Mouse (Mus musculus): ENCODE measurements around the gene Slc3a1.

The Slc3a1 gene

DNA sequence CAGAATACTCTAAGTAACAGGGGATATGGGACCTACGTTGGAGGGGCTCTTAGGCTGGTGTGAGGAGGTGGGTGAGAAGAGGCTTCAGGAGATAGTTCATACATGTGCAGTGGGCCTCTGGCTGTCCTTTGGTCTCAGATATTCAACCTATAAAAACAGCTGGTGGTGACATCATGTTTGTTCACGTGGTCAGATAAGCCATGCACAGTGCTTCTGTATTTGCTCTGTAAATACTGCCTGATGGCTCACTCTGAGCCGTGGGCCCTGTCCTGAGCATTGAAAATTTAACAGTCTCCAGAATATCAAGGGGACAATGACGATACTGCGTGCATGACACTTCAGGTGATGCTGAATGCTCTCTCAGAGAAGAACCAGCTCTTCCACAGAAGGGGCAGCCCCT lies 9.7 kb downstream of the Slc3a1 start:
- DNase-seq (ENCODE audit: low spot score in 2 of 2), result no peak

DNA sequence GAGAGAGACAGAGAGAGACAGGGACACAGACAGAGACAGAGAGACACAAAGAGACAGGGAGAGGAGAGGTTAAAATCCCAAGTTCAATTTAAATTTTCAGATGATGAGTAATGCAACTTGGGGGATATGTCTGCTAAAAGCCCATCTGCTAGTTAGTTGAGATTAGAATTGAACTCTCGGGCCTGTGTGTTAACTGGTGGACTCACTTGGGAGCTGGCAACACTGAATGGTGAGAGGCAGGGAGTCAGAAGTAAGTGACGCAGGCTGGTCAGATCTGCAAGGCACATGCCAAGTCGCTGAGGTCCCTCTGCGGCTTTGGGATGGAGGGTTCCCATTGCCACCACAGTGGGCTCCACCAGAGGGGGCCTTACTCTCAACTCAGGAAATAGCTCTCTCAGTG lies 10.1 kb downstream of the Slc3a1 start:
- DNase-seq (ENCODE audit: low spot score in 2 of 2), result no peak

DNA sequence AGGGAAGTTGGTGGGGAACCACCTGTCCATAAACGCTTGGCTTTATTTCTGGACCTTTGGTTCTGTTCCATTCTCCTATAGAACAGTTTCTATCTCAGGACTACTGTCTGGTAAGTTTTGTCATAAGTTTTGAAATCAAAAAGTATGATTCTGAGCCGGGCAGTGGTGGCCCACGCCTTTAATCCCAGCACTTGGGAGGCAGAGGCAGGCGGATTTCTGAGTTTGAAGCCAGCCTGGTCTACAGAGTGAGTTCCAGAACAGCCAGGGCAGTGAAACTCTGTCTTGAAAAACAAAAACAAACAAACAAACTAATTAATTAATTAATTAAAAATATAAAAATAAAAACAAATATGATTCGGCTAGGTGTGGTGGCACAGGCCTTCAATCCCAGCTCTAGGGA lies 10.6 kb downstream of the Slc3a1 start:
- DNase-seq (ENCODE audit: low spot score in 2 of 2), result no peak

DNA sequence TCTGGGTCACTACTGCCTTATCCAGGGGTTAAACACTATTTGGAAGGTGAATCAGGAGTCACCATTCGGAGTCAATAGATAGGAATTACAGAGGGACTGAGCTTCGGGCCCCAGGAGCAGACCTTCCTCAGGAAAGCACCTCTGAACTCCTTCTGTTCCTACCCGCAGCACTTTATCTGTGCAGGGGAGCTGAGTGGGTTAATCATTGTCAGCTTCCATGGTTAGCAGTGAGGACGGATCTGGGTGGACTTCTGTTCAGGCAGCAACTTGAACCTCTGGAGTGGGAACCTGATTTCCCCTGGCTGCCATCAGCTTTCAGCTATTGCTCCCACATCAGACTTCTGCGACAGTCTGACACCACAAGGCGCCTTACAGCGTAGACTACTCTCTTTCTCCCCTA lies 12.7 kb downstream of the Slc3a1 start:
- no peak for DNase-seq (ENCODE audit: low spot score in 2 of 2)

DNA sequence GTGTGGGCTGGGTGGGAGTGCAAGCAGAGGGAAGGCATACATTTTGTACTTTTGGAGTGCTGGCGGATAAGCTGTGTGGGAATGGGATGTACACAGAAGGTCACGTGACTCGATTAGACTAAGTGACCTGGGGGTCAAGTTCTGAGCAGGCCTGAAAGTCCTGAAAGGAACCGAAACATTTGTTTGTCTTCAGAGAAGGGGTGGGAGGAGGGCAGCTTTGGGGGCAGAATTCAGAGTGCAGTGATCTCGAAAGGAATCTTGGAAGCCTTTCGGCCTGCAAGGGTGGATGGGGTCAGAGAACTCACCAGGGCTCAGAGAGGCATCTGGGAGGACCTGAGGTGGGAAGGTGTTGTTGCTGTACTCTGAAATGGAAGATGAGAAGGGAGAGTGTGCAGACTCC lies 14.2 kb downstream of the Slc3a1 start:
- no peak for DNase-seq (ENCODE audit: low spot score in 2 of 2)

DNA sequence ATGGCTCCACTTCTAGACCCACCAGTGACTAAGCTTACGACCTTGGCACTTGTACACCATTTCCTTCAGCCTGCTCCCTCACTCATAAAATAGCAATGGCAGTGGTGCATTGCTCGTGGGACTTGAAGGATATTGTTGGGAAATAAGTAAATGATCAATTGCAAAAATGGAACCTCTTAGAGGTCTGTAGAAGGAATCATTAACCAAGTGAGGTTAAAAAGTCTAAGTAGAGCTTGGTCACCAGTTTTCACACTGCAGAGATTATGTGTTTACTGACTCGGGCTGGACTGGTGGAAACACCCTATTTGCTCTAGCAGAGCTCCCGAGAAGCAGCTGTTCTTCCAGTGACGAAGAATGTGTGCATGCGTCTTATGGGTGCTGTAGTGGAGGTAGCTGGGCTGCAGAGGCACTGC lies 15.2 kb downstream of the Slc3a1 start:
- DNase-seq (ENCODE audit: low spot score in 2 of 2), result no peak

DNA sequence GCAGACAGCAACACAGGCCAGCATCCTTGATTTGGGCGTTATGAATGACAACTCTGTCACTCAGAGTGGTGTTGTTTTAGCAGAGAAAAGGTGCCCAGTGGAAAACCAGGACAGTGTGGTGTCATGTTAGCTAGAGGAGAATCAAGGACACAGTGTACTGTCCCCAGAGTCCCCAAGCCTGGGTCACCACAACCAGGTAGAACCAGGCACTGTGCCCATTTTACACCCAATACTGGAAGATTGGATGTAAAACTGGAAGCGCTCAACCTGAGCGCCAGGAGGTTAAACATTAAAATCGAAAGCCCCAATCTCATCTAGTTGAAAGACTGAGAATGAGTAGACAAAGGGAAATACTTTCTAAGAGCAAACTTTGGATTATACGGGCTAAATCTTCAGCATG lies 16.3 kb downstream of the Slc3a1 start:
- no peak for DNase-seq (ENCODE audit: low spot score in 2 of 2)

DNA sequence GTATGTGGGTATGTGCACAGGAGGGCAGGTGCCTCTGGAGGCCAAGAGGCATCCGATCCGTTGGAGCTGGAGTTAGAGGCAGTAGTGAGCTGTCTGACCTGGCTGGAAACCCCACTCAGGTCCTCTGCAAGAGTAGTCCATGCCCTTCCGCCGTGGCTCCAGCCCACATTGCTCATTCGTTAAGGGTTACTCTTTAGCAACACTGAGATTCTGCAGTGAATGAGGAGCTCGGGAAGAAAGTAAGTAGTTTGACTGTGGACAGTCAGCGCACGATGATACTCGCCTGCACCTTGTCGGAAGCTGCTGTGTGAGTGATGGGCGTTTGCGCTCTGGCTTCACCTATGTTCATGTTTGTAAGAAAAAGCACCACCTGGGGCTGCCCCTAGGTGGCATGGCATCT lies 17.0 kb downstream of the Slc3a1 start:
- no peak for DNase-seq (ENCODE audit: low spot score in 2 of 2)

DNA sequence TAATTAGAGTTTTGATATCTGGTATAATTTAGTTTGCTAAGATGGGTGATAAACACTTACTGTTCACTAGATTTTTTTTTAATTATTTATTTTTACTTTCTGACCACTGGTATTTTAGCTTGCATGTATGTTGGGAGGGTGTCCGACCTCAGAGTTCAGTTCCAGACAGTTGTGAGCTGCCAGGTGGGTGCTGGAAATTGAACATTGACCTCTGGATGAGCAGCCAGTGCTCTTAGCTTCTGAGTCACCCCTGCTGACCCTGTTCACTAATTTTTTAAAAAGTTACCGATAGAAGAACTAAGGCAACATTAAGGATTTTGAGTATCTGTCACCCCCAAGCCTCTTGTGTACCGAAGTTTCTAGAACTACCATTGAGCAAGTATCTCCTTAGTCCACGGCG lies 20.2 kb downstream of the Slc3a1 start:
- DNase-seq (ENCODE audit: low spot score in 2 of 2), result no peak

DNA sequence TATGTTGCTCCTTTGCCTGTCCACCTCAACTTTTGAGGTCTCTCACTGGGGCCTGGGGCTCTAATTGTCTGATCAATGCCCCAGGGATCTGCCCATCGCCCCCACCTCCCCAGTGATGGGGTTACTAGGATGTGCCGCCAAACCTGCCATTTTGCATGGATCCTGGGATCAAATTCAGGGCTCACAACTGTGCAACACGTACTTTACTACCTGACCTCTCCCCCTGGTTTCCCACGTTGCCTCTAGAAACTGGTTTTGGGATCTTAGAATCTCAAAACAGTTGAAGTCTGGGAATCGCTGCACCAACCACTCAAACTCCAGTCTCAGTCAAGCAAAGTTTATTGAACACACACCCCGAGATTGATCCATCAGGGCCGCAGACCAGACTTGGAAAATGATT lies 30.1 kb downstream of the Slc3a1 start:
- no peak for DNase-seq (ENCODE audit: low spot score in 2 of 2)

DNA sequence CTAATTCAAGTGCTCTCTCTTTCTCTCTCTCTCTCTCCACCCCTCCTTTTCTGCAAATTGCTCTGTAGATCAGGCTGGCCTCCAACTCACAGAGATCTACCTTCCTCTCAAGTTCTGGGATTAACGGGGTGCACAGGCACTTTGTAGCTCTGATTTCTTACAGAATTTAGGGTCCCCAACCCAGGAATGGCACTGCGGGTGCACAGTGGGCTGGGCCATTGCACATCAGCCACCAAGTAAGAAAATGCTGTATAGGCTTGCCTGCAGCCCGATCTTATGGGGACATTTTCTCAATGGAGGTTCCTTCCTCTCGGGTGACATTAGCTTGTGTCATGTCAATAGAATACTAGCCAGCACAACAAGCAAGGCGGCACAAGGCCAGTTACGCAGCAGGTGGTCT lies 31.0 kb downstream of the Slc3a1 start:
- no peak for DNase-seq (ENCODE audit: low spot score in 2 of 2)

DNA sequence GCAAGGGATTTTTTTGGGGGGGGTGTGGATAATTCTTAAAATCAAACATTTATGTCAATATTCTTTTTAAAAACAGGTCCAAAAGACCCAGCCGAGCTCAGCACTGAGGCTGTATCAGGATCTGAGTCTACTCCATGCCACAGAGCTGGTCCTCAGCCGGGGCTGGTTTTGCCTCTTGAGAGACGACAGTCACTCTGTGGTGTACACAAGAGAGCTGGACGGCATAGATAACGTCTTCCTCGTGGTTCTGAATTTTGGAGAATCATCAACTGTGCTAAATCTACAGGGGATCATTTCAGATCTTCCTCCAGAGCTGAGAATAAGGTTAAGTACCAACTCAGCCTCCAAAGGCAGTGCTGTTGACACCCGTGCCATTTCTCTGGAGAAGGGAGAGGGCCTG lies 35.4 kb downstream of the Slc3a1 start:
- no peak for DNase-seq (ENCODE audit: low spot score in 2 of 2)

DNA sequence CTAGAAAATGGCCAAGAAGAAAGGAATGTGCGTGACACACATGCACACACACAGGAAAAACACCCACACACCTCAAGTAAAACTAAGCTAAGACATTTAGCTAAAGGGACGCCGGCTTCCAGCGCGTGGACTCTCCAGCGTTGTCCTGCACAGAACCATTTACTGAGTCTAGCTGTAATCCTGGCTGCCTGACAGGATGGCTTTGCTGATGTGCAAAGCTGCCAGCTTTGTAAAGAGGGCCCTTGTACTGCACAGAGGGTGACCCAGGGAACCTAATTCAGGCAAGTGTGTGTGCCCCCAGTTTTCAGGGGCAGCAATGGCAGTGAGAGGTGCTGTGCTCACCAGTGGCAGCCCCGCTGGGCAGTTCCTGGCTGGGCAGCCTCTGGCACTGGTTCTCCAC lies 39.2 kb downstream of the Slc3a1 start:
- DNase-seq (ENCODE audit: low spot score in 2 of 2), result no peak

DNA sequence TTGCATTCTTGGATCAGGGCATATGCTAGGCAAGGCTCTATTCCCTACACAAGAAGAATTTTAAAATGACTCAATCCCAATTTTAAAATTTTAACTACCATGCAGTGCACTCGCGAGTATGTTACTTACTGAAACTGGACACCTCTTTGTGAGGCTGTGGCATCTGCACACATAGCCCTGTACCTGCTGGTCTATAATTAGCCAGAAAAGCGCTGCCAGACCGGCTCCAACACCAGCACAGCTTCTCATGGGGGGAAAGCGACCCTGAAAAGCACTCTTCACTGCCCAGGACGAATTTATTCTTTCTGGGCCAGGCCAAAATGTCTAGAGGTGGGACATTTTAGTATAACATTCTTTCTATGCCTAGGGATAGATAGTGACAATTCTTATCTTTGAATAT lies 42.5 kb downstream of the Slc3a1 start:
- no peak for DNase-seq (ENCODE audit: low spot score in 2 of 2)

DNA sequence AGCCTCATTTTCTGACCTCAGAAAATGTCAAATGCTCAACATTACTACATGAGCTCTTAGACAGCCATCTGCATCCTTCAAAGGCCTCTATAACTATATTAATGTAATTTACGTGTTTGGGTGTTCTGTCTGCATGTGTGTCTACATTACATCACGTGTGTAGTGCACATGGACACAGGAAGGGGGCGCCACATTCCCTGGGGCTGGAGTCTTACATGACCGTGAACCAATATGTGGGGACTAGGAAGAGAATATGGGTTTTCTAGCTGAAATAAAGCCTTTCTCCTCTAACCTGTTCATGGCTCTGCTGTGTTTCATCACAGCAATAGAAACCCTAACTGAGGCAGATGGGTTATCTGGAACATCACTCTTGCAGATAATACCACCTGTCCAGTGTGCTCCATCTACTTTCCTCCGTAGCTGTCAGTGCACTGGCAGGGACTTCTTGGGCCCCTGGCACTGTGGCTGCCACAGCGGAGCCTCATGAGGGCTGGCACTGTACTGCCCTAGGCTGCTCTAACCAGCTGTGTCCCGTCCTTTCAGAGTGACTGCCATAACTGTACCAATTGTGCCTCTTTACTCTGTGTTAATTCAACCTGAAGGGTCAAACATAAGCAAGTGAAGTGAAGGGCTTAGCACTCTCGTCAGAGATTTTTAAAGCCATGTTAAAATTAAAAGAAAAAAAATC lies 43.1 kb downstream of the Slc3a1 start:
- DNase-seq (ENCODE audit: low spot score in 2 of 2), result no peak

DNA sequence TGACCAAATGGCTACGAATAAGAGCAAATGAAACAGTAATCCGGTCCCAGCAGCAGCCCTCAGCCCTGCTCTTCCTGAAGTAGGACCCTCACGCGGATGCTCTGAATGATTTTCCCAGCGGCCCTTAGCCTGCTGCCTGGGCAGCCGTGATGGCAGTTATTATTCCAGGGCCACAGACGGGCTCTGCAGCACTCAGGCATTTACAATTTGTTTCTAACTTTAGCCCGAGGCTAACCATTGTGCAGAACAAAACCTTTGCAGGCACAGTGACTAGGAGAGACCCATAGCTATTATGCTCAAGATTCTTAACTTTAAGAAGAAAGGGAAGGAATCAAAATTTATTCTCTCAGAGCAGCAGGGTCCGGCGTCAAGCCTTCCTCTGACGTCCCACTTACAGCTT lies 44.2 kb downstream of the Slc3a1 start:
- no peak for DNase-seq (ENCODE audit: low spot score in 2 of 2)

DNA sequence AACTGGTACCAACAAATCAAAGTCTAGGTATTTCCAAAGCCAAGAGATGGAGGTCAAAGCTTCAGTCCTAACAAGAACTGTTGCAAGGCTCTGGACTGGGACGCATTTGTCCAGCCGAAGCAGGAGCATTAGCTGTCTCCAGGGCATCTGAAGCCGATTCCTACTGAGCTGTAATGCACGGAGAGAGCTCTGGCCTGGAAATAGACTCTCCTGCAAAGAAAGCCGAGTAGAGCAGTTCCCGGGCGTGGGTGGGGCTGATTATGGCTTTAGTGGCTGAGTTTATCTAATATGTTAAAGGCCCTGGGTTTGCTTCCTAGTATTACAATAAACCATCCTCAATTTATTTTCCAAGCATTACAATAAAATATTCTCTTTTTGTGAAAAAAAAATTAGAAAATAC lies 45.0 kb downstream of the Slc3a1 start:
- DNase-seq (ENCODE audit: low spot score in 2 of 2), result no peak

DNA sequence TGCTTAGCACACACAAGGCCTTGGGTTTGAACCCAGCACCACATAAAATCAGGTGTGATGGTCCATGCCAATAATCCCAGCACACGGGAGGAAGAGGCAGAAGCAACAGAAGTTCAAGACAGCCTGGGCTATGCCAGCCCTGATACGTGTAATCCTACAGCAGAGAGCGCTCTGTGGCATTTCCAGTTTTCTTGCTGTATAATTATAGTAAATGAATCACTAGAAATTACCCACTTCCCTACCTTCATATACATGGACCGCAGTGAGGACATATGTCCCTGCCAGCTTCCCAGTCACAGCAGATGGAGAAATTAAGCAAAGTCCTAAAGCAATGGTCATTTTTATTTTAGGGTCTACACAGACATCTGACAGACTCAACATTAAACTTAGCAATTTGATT lies 45.9 kb downstream of the Slc3a1 start:
- DNase-seq (ENCODE audit: low spot score in 2 of 2), result no peak

DNA sequence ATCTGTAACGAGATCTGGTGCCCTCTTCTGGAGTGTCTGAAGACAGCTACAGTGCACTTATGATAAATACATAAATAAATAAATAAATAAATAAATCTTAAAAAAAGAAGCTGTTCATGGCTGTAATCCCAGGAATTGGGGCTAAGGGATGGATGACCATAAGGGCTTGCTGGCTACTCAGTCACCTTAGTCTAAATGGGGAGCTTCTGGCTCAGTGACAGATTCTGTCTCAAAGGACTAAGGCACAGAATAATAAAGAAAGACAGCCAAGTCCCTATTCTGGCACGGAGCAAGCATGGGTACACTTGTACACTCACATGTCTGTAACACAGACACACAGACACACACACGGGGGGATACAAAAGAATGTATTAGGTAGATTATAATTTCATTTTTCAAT lies 51.1 kb downstream of the Slc3a1 start:
- no peak for DNase-seq (ENCODE audit: low spot score in 2 of 2)

DNA sequence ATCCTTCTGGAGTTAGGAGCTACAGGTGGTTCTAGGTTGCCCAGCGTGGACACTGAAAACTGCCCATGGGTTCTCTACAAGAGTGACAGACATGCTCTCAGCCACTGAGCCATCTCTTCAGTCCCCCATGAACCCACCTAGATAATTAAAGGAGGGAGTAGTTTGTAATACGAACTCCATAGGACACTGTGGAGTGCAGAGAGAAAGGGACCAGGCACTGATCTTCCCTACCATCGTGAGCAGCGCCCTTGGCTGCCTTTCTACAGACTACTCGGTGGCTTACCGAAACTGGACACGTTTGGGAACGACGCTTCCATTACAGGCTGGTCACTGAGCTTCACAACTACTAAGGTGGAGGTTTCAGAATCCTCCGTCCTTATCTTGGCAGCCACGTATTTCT lies 52.6 kb downstream of the Slc3a1 start:
- no peak for DNase-seq (ENCODE audit: low spot score in 2 of 2)

DNA sequence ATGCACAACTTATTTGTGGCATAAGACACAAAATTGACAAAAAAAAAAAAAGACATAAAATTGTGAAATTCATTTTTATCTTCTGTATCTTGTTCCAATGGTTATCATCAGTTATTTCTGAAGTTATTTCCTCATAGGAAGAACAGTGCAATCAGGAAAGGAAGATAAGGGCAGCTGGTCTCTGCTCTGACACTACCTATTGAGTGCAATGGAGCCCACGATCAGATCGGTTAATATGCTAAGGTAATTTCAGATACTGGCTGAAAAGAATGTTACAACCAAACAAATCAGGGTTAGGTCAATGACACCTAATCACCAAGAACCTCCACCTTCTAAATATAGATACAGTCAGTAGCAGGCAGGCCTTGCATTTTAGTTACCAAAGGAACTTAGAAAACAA lies 57.2 kb downstream of the Slc3a1 start:
- no peak for DNase-seq (ENCODE audit: low spot score in 2 of 2)

DNA sequence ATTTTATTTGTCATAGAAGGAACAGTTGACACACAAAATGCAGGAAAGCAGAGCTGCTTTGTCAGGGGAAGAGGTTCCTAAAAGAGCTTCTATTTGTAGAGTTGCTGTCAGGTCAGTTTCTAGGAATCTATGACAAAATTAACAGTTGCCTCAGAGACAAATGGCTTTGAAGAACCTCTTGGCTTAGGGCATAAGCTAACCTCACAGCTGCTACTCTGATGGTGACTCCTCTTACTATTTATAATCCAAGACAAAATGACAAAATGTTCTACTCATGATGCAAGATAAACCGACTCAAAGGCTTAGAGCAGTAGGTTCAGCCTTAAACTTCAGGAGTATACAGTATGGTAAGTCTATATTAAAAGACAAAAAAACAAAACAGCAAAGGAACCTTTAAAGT lies 58.3 kb downstream of the Slc3a1 start:
- DNase-seq (ENCODE audit: low spot score in 2 of 2), result no peak

DNA sequence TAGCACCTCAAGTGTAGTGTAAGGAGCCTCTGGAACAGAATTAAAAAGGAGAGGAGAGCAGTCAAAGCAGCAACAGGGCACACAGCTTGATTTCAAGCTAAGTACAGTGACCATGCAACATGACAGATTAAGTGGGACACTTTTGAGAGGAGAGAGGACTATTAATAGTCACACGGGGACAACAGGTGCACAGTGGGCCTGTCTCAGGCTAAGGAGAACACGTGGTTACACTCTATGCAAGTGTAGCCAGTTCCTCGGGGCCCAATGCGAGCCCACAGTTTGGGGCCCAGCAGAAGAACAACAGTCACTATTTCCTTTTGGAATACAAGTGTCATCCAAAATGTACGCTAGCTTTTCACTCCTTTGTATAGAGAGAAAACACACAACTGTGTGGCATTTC lies 59.4 kb downstream of the Slc3a1 start:
- DNase-seq (ENCODE audit: low spot score in 2 of 2), result no peak

DNA sequence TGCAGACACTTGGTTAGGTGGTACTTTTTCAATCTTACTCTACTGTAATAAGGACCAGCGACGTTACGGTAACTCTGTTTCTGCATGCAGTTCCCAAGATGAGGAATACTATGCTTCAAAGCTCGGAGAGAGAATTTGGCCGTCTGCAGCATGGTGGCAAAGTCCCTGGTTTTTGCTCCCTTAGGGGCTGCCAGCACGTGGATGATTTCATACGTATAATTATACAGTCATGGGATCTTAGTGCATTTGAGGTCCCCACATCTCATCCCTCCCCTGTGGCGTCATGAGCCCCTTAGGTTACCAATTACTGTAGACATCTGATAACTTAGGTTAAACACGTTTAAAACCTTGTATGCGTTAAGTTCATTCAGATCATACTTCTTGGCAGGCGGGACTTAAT lies 60.2 kb downstream of the Slc3a1 start:
- no peak for DNase-seq (ENCODE audit: low spot score in 2 of 2)

DNA sequence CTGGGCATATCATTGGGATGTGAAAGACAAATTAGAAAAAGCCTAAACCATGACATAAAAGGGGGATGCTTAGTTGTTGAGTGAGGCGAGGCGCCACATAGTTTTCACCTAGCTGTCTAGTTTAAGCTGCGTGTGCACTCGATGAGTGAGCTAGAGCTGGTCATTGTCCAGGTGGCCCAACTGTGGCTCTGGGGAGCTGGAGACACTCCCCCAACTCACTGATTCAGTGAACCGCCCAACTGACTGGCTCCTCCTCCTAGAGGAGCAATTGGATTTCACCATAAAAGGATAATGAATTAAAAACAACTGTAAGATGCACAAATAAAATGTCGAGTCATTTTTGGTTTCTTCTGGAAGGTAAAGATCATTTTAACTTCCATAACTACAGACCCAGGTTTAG lies 60.8 kb downstream of the Slc3a1 start:
- DNase-seq (ENCODE audit: low spot score in 2 of 2), result no peak

Data from frontal cortex, postnatal 14 days (tissue).